Mouse (Mus musculus) embryonic facial prominence, embryonic 10.5 days (tissue): ENCODE data around the gene Spag7. TPM values are rescaled to one million over a fixed set of nuclear protein-coding genes. Genes with fewer than 3 reads are reported as not detected.

Source experiments
- DNase-seq: peaks from one replicate; pipeline ENCODE4 v3.0.0-alpha.2; 2017; ENCODE audit warnings: low spot score
- H3K27ac ChIP-seq: fragments of 300-500 bp; sonication (generic); replicated peaks from 2 replicates; pipeline ENCODE4 v1.5.1; 2016; ENCODE audit warnings: mild to moderate bottlenecking
- H3K27me3 ChIP-seq: fragments of 300-500 bp; sonication (generic); replicated peaks from 2 replicates; pipeline ENCODE4 v1.6.1; 2016; ENCODE audit warnings: low read depth, mild to moderate bottlenecking; ENCODE audit not compliant: poor library complexity, severe bottlenecking
- H3K36me3 ChIP-seq: fragments of 300-500 bp; sonication (generic); replicated peaks from 2 replicates; pipeline ENCODE4 v1.6.1; 2016; ENCODE audit warnings: mild to moderate bottlenecking, moderate library complexity
- H3K4me1 ChIP-seq: fragments of 300-500 bp; sonication (generic); 2 replicates; pipeline ENCODE4 v1.6.1; 2016
- H3K4me3 ChIP-seq: fragments of 300-500 bp; sonication (generic); 2 replicates; pipeline ENCODE4 v1.5.1; 2016; ENCODE audit warnings: mild to moderate bottlenecking, moderate library complexity
- H3K9me3 ChIP-seq: fragments of 300-500 bp; sonication (generic); 2 replicates; pipeline ENCODE4 v1.6.1; 2016; ENCODE audit warnings: mild to moderate bottlenecking
- WGBS: fragments of 180-500 bp; shearing (Covaris S2); methylation state at CpG from one replicate; pipeline ENCODE4 v1.1.7; 2016; 5-methylcytosine and 5-hydroxymethylcytosine counted together
- polyA plus RNA-seq: library from polyadenylated mRNA; unstranded; fragments of >200 nt; fragmentation: Nextera tagmentation; extraction: Ambion mirVana; gene quantifications from 2 replicates; pipeline ENCODE4 v1.2.1, GENCODE M21; 2016

Spag7 gene
- polyA plus RNA-seq, 1 experiment from 2014 or later: 181 TPM

DNA sequence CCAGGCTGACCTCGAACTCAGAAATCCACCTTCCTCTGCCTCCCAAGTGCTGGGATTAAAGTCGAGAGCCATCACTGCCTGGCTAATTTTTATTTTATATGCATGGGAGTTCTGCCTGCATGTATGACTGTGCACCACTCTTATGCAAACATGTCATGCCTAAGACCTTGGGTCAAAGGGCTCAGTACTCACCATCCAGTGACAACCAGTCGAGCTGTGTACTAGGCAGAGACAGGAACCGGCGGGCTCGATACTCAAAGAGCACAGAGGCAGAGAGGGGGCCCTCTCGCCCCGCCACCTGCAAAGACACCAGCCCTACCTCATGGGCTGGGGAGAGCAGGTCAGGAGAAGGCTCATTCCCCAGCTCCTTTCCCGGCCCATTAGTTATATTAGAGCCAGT is 8.9 kb upstream of the Spag7 start:
- Histone ChIP-seq H3K27ac (no peak overlapping the region), H3K9me3 (no peaks in the 10 kb centered on the region), H3K27me3 (no peaks in the 10 kb centered on the region), H3K4me3 (no peak overlapping the region), H3K36me3 (peaks cover 80% of the 10 kb centered on the region), H3K4me1 (peaks cover 32% of the 10 kb centered on the region)
- WGBS: 77% methylated on average over 9 of the region's 9 CpGs
- DNase-seq: no peak

DNA sequence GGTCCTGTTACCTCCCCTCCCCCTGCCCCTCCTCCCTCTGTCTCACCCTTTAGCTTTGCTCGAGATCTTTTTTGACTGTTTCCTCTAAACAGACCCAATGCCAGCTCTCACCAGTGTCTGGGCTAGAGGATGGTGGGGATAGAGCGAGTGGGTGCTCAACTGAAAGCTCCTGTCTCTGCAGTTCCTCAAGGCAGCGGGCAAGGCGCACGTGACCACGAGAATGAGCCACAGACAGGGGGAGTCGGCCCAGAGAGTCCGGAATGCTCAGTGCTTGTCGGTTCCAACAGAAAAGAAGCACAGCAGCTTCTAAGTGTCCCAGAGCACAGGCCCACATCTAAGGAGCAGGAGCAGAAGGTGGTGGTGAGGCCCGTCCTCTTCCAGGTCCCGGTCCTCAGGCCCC is 5.3 kb upstream of the Spag7 start:
- H3K9me3 ChIP-seq: no peaks in the 10 kb centered on the region
- 64% methylated on average over 11 of the region's 11 CpGs for WGBS
- no peak overlapping the region for H3K4me3 ChIP-seq
- peaks cover 25% of the 10 kb centered on the region for H3K4me1 ChIP-seq
- peaks cover 68% of the 10 kb centered on the region for H3K36me3 ChIP-seq
- H3K27me3 ChIP-seq: no peaks in the 10 kb centered on the region
- no peak overlapping the region for H3K27ac ChIP-seq
- no peak for DNase-seq

DNA sequence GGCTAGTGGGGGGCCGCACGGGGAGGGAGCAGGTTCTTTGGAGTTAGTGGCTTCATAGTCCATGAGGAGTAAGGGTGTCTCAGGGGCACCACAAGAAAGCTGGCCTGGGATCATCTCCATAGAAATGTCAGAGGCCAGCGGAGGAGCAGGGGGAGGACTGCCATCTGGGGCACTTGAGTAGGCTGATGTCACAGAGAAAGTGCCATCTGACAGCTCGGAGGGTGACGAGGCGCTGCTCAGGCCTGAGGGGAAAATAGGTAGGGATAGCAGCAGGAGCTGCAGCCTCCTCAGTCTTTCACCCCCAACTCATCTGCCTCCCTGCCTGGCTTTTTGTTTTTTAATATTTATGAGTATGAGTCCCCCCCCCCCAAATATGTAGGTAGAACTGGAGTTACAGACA is 4.8 kb upstream of the Spag7 start:
- Histone ChIP-seq H3K4me3 (no peak overlapping the region), H3K27ac (no peak overlapping the region), H3K36me3 (peaks cover 64% of the 10 kb centered on the region), H3K27me3 (no peaks in the 10 kb centered on the region), H3K4me1 (peaks cover 25% of the 10 kb centered on the region), H3K9me3 (no peaks in the 10 kb centered on the region)
- 67% methylated on average over 6 of the region's 6 CpGs for WGBS
- DNase-seq: no peak

GRCm38 (mm10) chr11:70671333-70672047 is 2.3 kb upstream of the Spag7 start:
- H3K36me3 ChIP-seq: peaks cover 54% of the 10 kb centered on the region
- H3K4me3 ChIP-seq: no peak overlapping the region
- no peak for DNase-seq
- H3K27me3 ChIP-seq: no peaks in the 10 kb centered on the region
- H3K9me3 ChIP-seq: no peaks in the 10 kb centered on the region
- peaks cover 30% of the 10 kb centered on the region for H3K4me1 ChIP-seq
- 83% methylated on average over 16 of the region's 16 CpGs for WGBS
- no peak overlapping the region for H3K27ac ChIP-seq

- Histone ChIP-seq H3K27me3 (no peaks in the 10 kb centered on the region), H3K4me1 (peaks cover 30% of the 10 kb centered on the region), H3K27ac (peak overlapping the region; percentile 95), H3K36me3 (peaks cover 53% of the 10 kb centered on the region), H3K4me3 (peak overlapping the region; percentile 64), H3K9me3 (no peaks in the 10 kb centered on the region)
- peak; percentile 39 for DNase-seq
- WGBS: 45% methylated on average over 14 of the region's 14 CpGs
Measured at GRCm38 (mm10) chr11:70670483-70670882, 1.3 kb upstream of the Spag7 start.

DNA sequence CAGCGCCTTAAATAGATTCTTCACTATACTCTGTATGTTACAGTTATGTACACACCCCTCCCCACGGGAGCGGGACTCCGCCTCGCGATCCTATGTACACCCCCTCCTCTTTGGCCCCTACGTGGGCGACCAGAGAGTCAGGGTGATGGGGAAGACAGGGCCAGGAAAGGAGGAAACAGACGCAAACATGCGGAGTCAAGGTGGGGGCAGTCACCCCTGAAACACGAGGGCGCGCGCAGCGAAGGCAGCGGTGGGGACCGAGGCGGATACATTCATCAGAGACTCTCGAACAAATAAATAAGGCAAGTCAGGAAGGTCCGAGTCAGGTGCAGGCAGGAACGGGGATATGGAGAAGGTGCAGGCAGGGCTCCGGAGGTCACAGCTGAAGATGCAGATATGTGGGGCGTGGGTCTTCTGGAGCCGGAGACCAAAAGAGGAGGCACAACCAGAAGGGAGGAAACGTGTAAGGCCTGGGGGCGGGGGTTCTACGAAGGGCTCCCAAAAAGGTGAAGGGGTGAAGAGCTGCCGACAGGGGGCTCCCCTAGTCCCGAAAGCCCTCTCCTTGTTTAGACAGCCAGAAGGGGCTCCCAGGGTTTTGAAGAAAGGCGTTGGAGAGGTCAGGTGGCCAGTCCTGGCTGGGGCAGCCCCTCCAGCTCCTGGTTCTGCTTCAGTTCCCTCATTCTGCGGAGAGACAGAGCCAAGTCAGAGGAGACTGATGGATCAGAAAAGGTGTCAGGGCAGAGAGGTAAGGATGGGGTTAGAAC is 548 bp upstream of the Spag7 start:
- Histone ChIP-seq H3K4me3 (peak overlapping the region; percentile 64), H3K27ac (peak overlapping the region; percentile 95), H3K27me3 (no peaks in the 10 kb centered on the region), H3K9me3 (no peaks in the 10 kb centered on the region), H3K4me1 (peaks cover 30% of the 10 kb centered on the region), H3K36me3 (peaks cover 54% of the 10 kb centered on the region)
- under 1% methylated on average over 31 of the region's 31 CpGs for WGBS
- peak; percentile 86 for DNase-seq

- Histone ChIP-seq H3K36me3 (peaks cover 54% of the 10 kb centered on the region), H3K4me1 (peaks cover 30% of the 10 kb centered on the region), H3K4me3 (peak overlapping the region; percentile 64), H3K27me3 (no peaks in the 10 kb centered on the region), H3K9me3 (no peaks in the 10 kb centered on the region), H3K27ac (peak overlapping the region; percentile 95)
- 1% methylated on average over 15 of the region's 15 CpGs for WGBS
- DNase-seq: no peak
Measured at GRCm38 (mm10) chr11:70668335-70668770, 863 bp downstream of the Spag7 start.

DNA sequence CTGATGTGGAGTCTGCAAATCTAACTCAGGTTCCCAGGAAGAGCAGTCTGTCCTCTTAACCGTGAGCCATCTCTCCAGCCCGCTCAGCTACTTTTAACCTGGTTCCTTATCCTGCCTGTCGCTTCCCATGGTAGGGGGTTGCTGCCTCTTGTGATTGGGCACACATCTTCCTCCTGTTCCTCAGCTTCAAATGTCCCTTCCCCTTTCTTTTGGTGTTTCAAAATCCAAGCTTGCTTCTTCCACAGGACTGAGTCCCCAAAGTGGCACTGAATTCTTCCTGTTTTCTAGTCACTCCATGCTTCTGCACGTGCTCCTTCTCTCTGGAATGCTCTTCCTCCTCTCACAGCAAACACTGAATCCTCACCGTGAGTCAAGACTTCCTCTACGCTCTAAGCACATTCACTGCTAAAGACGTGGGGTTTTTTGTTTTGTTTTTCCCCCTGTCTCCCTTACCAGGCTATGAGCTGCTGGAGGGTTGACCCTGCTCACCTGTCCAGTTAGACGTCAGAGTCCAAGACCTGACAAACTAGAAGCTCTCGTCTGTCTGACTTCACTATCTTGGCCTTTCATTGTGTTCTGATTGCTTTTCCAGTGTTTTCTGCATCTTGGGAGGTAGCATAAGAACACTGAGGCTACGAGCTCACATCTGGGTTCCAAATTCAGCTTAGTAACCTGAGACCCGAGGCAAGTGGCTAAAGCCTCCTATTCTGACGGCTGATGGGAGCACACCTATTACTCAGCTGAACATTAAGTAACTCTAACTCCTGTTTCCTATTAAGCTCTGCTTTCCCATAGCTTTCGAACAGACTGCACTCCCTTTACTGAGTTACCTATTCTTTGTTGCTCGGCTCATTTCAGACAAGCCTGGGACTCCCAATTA is 1.7 kb downstream of the Spag7 start:
- WGBS: 67% methylated on average over 14 of the region's 14 CpGs
- H3K27ac ChIP-seq: peak overlapping the region; percentile 95
- H3K9me3 ChIP-seq: no peaks in the 10 kb centered on the region
- peaks cover 30% of the 10 kb centered on the region for H3K4me1 ChIP-seq
- H3K4me3 ChIP-seq: peak overlapping the region; percentile 64
- H3K27me3 ChIP-seq: no peaks in the 10 kb centered on the region
- H3K36me3 ChIP-seq: peaks cover 63% of the 10 kb centered on the region
- no peak for DNase-seq

GRCm38 (mm10) chr11:70666687-70667086 is 2.5 kb downstream of the Spag7 start:
- Histone ChIP-seq H3K4me3 (no peak overlapping the region), H3K4me1 (peaks cover 30% of the 10 kb centered on the region), H3K9me3 (no peaks in the 10 kb centered on the region), H3K27me3 (no peaks in the 10 kb centered on the region), H3K36me3 (peaks cover 63% of the 10 kb centered on the region), H3K27ac (no peak overlapping the region)
- 95% methylated on average over 8 of the region's 8 CpGs for WGBS
- no peak for DNase-seq

DNA sequence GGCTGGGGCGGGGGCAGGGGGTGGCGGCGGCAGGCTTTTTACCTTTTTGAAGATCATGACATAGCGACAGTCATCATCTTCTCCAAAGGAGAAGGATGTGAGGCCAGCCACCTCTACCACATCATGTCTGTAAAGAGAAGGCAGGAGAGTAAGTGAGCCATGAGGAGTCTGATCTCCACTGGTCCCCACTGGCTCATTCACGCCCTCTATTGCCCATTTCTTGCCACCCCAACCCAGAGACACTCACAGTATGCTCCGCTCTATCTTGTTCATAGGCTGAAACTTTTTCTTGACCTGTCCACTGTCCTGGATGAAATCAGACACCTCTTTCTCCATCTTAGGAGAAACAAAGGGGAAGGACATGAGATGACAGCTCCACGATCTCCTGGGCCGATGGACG is 4.5 kb downstream of the Spag7 start:
- H3K4me1 ChIP-seq: peaks cover 19% of the 10 kb centered on the region
- no peak for DNase-seq
- no peak overlapping the region for H3K27ac ChIP-seq
- H3K9me3 ChIP-seq: no peaks in the 10 kb centered on the region
- 91% methylated on average over 9 of the region's 9 CpGs for WGBS
- H3K36me3 ChIP-seq: peaks cover 76% of the 10 kb centered on the region
- H3K4me3 ChIP-seq: no peak overlapping the region
- H3K27me3 ChIP-seq: no peaks in the 10 kb centered on the region

GRCm38 (mm10) chr11:70663957-70664356 is 5.3 kb downstream of the Spag7 start:
- WGBS: 86% methylated on average over 6 of the region's 6 CpGs

DNA sequence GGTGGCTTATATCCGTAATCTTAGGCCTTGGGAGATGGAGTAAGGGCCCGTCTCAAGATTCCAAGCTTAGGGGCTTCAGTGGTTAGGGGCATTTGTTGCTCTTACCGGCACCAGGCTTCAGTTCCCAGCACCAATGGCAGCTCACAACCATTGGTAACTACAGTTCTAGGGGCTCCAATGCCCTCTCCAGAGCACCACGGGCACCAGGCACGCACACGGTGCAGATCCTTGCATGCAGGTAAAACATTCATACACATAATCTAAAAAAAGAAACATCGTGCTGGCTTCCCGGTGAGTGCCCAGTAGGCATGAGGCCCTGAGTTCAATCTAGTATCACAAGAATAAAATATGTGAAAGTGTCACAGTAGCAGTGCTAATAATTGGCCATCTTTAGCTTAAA is 6.1 kb downstream of the Spag7 start:
- no peak for DNase-seq
- 93% methylated on average over 8 of the region's 8 CpGs for WGBS
- Histone ChIP-seq H3K27me3 (no peaks in the 10 kb centered on the region), H3K4me3 (no peak overlapping the region), H3K4me1 (peaks cover 31% of the 10 kb centered on the region), H3K36me3 (peaks cover 86% of the 10 kb centered on the region), H3K27ac (no peak overlapping the region), H3K9me3 (no peaks in the 10 kb centered on the region)

More at GRCm38 (mm10) chr11:70663957-70664356, 5.3 kb downstream of the Spag7 start:
- H3K4me3 ChIP-seq: no peak overlapping the region
- peaks cover 83% of the 10 kb centered on the region for H3K36me3 ChIP-seq
- no peak overlapping the region for H3K27ac ChIP-seq
- no peak for DNase-seq
- no peaks in the 10 kb centered on the region for H3K9me3 ChIP-seq
- H3K27me3 ChIP-seq: no peaks in the 10 kb centered on the region
- peaks cover 25% of the 10 kb centered on the region for H3K4me1 ChIP-seq
